Mouse (Mus musculus) mesoderm, embryonic 11.5 days (tissue): ENCODE data around the gene Gnpda2.

Experiments
- DNase-seq: peaks from one replicate; pipeline ENCODE4 v3.0.0-alpha.2; 2012; ENCODE audit warnings: low read depth, low spot score

Gene Gnpda2

DNA sequence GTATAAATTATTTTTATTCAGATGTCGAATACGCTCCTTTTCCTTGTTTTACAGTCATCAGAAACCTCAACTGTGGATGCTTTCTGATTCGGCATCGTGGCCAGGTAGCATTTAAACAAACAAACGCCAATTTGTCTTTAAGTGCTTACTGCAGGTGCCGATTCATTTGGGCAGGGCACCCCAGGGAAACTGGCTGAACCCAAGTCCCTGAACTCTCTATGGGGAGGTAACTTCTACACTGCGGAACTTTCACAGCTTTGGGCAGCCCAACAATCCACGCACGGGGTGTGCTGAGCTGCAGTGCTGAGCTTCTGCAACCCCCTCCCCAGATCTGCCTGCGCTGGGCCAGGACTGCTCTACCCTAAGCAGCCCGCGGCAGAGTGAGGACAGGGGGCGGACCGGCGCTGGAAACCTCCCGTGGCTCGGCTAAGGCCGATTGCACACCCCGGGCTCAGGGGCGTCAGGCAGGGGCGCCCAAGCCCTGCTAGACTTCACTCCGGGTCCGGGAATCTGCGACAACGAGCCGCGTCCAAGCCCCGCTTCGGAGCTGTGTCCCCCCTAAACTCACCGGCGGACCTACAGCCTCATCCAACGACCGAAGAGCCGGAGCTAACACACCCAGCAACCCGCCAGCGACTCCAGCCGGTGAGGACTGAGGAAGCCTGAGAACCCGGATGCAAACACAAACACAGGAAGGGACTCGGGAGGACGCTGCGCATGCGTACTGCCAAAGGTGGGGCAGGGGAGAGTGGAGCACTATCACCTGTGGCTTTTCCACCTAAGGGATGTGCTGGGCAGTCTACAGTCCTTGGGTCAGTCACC is at the start of gene Gnpda2:
Gnpda2 (minus strand) TSS at position 701 of the 822 bp plus-strand sequence.
- peak; percentile 89 for DNase-seq

DNA sequence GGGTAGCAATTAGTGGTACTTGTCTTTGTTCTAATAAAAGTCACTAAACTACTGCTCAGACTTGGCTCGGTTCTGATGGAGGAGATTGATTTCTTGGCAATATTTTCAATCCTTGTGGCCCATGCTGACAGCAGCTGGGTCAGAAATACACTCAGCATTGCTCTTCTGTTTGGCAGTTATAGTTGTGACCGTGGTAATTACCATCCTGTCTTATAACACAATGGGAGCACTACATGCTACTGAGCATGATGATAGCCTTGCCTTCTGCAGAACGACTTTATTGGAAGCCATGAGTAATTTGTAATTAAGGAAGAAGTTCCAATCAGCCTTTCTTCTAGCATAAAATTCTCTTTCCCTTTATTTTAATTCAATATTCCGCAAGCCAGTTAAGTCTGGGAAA is 42.6 kb upstream of the Gnpda2 start:
- DNase-seq, result no peak

DNA sequence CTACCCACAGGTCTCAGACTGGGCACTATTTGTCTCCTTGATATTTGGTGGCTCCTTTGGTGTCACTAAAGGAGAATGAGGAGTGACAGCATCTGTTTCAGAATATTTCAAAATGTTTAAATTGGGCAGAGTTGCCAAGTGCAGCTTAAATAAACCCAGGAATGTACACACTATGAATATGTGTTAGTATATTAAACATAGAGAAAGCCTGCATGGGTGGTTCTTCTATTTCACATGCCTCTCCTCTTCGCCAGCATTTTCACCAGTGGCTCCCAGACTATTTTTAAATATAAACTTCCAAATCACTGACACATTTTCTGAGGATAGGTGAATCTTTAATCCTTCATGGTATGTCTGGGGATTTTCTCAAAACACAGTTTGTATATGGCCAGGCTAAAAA is 28.8 kb upstream of the Gnpda2 start:
- DNase-seq, result no peak

DNA sequence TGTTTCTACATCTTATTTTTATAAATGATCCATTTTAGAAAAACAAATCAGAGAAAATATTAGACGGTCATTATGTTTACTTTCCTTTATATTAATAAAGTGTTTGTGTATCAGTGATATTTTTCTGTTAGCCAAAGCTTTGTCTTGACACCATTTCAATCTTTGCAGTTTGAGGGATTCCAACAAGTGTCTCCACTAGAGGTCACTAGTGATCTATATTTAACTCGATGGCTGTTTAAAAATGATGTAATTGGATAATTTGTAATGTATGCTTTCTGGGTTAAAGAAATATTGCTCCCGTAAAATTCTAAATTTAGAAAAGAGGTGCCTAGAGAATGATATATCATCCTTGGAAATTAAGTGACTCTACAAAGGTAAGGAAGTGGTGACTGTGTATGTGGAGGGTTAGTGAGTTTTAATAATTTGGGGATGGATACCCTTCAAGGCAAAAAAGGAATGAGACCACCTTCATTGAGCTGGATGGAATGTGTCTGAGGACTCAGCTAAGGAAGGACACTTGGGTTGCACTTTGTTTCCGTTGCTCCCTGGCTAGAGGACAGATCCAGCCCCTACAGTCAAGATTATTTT is 21.2 kb upstream of the Gnpda2 start:
- DNase-seq, result peak; percentile 44

DNA sequence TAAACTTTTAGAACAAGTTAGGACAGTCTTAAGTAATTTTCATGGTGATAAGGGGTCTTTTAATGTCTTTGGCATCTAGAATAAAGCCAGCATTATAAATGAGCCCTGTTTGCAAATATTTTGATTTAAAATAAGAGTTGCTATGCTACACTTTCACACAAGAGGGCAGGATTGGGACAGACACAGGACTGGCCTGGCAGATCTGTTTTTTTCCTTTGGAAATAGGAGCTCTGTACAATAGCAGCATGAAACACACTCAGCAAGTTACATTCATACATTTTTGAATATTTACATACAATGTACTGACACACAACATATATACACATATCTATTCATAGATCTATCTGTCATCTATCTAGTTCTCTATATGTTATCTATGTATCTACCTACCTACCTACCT is 8.9 kb upstream of the Gnpda2 start:
- peak; percentile 19 for DNase-seq

DNA sequence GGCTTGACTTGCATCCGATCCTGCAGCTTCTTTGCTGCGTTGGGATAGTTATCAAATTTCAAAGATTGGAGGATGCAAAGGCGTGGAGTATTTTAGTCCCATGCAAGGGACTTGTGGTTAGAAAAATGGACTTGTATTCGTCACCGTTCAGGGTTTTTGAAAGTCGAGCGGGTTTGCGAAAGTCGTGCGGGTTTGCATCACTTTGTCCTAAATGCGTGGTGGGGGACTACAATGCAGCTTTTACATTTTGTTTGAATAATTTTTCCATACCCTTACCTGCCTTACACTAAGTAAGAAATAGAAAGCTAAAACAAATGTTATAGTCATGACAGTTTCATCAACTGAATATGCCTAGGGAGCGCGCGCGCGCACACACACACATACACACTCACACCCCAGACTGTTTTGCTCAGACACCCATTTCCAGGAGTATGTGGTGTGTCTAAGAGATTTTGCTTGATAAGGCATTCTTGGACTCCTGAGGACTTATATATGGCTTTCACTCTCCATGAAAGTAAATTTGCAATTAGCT is 34.7 kb downstream of the Gnpda2 start:
- DNase-seq, result peak; percentile 36

DNA sequence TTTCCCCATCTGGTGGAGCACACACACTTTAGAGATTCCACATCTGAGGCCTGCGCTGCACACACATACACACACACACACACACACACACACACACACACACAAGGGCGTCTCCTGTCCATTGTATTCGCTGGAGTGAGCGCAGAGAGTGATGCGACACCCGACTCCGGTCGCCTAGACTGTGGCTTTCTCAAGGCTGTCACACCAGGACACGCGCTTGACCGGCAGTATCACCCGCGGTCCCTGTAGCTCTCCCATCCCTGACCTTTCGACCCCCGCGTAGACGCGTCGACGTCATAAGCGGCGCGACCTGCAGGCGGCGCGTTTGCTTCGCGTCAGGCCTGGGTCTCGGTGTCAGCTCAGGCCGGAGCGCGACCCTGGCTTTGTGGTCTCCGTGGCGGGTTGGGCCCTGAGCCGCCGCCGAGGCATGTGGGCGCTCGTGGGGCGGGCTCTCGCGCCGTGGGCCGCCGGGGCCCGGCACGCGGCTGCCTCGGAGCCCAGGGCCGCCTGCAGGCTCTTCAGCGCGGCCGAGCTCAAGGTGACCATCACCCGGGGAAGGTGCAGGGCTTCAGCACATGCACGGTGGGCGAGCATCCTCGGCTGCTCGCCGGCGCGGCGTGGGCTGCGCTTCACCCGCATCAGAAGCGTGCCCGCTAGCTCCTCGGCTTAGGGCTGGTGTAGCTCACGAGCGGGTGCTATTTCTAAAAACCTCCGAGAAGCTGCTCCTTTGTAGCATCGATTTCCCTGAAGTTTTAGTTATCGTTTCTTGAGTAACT is 35.3 kb downstream of the Gnpda2 start, which contains the start of gene Guf1:
Guf1 (plus strand) TSS at position 296 of the 776 bp plus-strand sequence.
- peak; percentile 94 for DNase-seq

DNA sequence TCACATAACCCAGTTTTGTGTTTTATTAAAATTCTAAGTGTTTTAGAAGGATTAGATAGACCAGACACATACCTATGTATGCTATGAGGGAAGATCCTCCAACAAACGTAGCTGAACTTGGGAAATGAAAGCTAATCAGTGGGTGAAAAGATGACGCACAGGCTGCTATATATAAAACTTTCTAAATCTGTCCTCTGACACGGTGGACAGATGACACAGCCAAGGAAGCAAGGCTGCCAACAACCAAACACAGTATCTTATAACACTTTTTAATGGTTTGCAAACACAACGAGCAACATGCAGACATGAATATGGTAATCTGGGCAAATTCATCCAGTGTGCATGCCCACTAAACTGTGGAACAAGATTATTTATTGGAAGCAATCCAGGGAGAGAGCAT is 49.7 kb downstream of the Gnpda2 start, which contains the start of gene Yipf7:
Yipf7 (minus strand) TSS at position 160 of the 400 bp plus-strand sequence.
- DNase-seq, result no peak

DNA sequence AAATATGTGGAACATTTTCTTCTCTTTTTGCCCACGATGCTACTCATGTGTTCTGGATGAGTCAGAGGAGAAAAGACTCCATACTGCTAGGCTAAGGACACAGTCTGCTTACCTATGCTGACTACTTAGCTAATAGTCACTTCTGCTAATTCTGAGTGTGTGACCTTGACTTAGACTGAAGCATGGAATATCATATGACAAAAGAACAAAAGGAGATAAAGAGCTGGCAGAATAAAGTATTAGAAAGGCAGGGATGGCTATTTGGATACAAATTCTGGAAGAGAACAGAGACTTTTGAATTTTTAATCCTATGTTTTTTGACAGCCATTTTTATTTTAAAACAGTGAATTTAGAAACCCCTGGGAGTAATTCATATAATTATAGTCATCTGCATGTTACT is 50.5 kb downstream of the Gnpda2 start:
- no peak for DNase-seq

DNA sequence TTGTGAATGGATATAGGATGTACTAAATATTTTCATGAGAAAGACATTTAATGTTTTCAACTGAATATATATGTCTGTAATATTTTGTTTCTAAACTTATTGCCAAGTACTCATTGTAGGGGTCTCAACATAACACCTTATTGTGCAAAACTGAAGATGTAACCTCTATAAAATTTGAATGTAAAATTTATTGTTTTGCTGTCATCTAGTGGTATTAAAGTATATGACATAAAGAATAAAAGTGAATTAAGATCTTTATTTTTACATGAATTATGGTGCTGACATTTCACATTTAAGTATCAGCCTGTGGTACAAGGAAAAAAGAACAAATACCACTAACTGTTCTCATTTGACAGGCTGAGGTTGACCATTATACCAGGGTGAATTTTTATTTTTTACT is 68.2 kb downstream of the Gnpda2 start:
- DNase-seq, result no peak
